Mouse (Mus musculus) adrenal gland, adult 2 months (tissue): Measurements from ENCODE around the gene Ermp1. TPM values are rescaled to one million over a fixed set of nuclear protein-coding genes. Genes with fewer than 3 reads are reported as not detected.

Experiments
- DNase-seq: peaks from one replicate; pipeline ENCODE4 v3.0.0; 2021
- long read RNA-seq: library from polyadenylated mRNA; stranded (forward); transcript quantifications from one replicate; pipeline ENCODE4 v2.0.0, GENCODE M21; 2021
- polyA plus RNA-seq: library from polyadenylated mRNA; depleted of rRNA; stranded (reverse); fragments of >200 nt; gene quantifications from 2 replicates; pipeline ENCODE4 v1.2.3, GENCODE M21; 2012; rRNA removed
- total RNA-seq, 2 experiments: library from RNA; stranded (reverse); gene quantifications; 2 replicates each; pipeline ENCODE4 v1.2.3; 2021

Gene Ermp1
- total RNA-seq (10 to 100 TPM; 54.3 to 61.7 TPM), polyA plus RNA-seq (18.5 and 25.2 TPM in 2 replicates)
- long read RNA-seq, full-length matches to known transcripts, result 20 of 31 reads
- long read RNA-seq, partial matches to known transcripts, result 6 of 31 reads
- long read RNA-seq, other reads (novel, unspliced or antisense), result 5 of 31 reads

GRCm38 (mm10) chr19:29647651-29648549, at the start of gene Ermp1:
Ermp1 (minus strand) TSS chr19:29648415.
- peak; percentile 98 for DNase-seq

- DNase-seq, result no peak
Measured at GRCm38 (mm10) chr19:29697245-29697874, 49.1 kb upstream of the Ermp1 start, which contains the start of gene Mlana. Mlana (plus strand) TSS chr19:29697824.

- DNase-seq, result no peak
Measured at GRCm38 (mm10) chr19:29696840-29697239, 48.6 kb upstream of the Ermp1 start.

DNA sequence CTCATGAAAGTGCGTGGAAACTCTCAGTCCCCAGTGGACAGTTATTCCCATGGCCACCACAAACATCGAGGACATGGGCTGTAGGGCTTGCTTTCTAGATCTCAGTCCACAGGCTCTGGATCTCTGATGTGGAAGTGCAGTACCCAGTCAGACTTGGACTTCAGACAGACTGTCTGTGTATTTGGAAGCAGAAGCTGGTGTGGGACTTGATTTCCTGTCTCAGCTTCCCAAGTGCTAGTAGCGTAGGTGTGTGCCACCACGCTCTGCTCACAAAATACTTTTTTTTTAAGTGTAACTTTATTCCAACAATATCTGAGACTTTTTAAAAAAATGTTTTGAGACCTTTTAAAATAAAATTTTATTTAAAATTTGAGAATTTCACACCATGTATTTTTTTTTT, 48.1 kb upstream of the Ermp1 start:
- no peak for DNase-seq

- DNase-seq, result no peak
Measured at GRCm38 (mm10) chr19:29695071-29695470, 46.9 kb upstream of the Ermp1 start.

DNA sequence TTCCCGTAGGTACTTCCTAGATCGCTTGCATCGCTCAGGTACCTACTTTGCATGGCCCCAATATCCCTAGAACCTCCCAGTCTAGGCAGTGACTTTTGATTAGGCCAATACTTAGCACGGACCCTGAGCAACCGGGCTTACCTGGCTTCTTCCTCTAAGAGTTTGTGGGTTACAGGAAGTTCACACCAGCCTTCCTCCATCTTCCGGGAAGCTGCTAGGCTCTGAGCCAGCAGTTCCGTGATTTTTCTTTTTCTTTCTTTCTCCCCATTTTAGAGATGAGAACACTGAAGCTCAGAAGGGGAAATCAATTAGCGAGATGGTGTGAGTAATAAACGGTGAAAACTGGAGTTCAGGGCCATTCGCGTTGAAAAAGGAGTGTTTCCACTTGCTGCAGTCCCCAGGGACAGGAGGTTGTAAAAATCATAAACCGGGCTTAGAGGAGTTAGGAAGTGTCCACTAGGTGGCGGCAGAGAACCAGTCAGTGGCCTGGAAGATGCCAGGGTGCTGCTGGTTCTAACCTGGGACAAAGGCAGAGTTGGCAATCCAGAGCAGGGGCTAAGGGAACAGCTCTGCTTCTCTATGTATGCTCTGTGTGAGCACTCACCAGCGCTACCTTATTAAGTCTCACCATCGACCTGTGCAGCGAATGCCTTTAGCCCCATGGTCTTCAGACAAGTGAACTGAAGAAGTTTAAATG, 35.8 kb upstream of the Ermp1 start:
- DNase-seq, result peak; percentile 75

DNA sequence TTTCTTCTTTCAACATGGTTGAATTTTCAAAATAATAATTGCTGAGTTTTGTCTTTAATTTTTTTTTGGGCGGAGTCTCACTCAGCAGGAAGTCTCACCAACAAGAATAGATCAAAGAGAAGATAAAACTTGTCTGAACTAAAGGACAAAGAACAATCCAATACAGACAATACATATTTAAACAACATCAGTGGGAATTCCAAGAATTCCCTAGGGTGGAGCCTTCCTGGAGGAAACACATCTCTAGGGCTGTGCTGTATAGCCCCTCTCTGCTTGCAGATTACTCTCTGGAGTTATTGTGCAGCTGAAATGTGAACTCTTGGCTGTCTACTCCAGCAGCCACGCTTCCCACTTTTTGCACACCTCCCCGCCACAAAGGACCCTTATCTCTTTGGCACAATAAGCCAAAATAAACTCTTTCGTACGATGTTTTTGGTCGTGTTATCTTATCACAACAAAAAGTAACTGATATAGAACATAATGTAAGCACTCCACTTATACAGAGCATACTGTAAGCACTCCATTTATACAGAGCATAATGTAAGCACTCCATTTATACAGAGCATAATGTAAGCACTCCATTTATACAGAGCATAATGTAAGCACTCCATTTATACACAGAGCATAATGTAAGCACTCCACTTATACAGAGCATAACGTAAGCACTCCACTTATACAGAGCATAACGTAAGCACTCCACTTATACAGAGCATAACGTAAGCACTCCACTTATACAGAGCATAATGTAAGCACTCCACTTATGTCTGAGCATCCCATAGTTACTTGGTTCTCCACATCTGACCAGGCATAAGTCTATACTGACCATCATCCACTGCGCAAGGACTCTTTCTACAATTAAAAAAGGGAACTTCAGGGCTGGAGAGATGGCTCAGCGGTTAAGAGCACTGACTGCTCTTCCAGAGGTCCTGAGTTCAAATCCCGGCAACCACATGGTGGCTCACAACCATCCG, 32.3 kb upstream of the Ermp1 start:
- no peak for DNase-seq

- DNase-seq, result no peak
Measured at GRCm38 (mm10) chr19:29678181-29678778, 30.1 kb upstream of the Ermp1 start.

- peak; percentile 23 for DNase-seq
Measured at GRCm38 (mm10) chr19:29676479-29677193, 28.4 kb upstream of the Ermp1 start.

GRCm38 (mm10) chr19:29675562-29676078, 27.4 kb upstream of the Ermp1 start:
- DNase-seq, result no peak

DNA sequence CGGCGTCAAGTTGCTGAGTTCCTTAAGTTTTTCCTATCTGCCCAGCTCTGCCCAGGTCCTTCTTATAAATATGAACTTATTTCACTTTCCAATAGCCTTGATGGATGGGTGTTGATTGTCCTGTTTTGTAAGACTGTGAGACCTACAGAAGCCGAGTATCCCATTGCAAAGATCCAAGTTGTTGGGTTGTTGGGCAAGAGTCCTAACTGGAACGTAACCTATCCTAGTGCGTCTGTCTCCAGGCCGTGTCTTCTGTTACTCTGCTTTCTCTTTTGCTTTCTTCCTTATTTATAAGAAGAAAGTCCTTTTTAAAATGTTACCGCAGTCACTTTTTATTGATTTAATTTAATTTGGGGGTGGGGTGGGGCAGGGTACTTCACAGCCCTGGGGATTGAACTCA, 26.7 kb upstream of the Ermp1 start:
- DNase-seq, result no peak

- no peak for DNase-seq
Measured at GRCm38 (mm10) chr19:29672660-29673059, 24.4 kb upstream of the Ermp1 start.

- no peak for DNase-seq
Measured at GRCm38 (mm10) chr19:29671160-29671559, 22.9 kb upstream of the Ermp1 start.

- no peak for DNase-seq
Measured at GRCm38 (mm10) chr19:29670247-29670646, 22.0 kb upstream of the Ermp1 start.

- DNase-seq, result no peak
Measured at GRCm38 (mm10) chr19:29668135-29668534, 19.9 kb upstream of the Ermp1 start.

DNA sequence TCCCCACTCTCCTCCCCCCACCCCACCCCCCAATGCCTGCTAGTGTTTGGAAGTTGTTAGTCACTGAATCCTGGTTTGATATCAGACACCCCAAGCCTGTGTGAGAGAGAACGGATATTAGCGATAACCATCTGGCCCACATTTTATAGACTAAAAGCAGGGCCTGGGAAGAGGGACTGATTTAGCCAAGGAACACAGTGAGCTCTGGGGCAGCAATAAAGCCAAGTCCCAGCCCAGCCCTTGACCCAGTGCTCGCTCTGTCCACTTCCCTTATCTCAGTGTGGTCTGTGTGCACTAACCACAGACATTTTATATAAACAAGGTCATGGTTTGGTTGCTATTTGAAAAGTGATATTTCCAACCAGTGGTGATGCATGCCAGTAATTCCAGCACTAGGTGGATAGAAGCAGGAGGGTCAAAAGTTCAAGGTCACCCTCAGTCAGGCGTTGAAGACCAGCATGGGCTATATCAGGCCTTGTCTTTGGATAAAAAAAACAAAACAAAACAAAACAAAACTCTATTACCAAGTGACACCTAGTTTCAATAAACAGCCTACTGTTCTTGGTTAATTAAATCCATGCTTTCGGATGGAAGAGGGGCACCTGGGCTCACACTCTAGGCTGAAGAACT, 18.9 kb upstream of the Ermp1 start:
- DNase-seq, result peak; percentile 63

DNA sequence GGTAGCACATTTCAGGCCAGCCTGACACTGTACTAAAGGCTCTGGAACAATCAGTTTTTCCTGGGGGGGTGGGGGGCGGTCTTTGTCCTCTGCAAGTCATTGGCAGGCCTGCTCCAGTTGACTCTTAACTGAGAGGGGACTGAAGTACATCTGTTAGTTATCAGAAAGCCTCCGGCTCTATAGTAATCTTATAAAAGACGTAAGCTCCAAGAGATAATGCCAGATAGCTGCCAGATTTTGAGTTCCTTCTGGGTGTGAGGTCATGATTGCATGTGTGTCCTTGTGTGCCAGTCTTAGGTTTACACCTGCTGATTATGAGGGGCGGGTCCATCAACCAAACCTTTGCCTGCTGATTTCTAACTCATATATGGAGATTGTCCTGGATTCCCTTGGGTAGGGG, 17.9 kb upstream of the Ermp1 start:
- DNase-seq, result no peak

GRCm38 (mm10) chr19:29664934-29665333, 16.7 kb upstream of the Ermp1 start:
- DNase-seq, result no peak

- no peak for DNase-seq
Measured at GRCm38 (mm10) chr19:29663780-29664179, 15.6 kb upstream of the Ermp1 start.
